Mouse (Mus musculus) bone marrow macrophage, adult 2 months (primary cell): ENCODE measurements at regions not wholly inside any gene's neighbourhood (a gene's known extent, or its start where the extent isn't known, plus 50 kb on each side); places are given as distances from the start of the nearest gene placed in this dataset.

Experiments
- CTCF ChIP-seq: IDR thresholded peaks from 2 replicates; pipeline ENCODE4 v1.5.1; 2012; ENCODE audit warnings: low read depth, mild to moderate bottlenecking, low read length, moderate library complexity
- POLR2A ChIP-seq: IDR thresholded peaks from 2 replicates; pipeline ENCODE4 v1.6.1; 2012; ENCODE audit warnings: mild to moderate bottlenecking, low read depth, low read length, borderline replicate concordance

- TF ChIP-seq CTCF (no peak), POLR2A (no peak)
Observed at GRCm38 (mm10) chr5:118373581-118373981, 128.6 kb downstream of the 2410131K14Rik start.
